In the genomic region with DNA sequence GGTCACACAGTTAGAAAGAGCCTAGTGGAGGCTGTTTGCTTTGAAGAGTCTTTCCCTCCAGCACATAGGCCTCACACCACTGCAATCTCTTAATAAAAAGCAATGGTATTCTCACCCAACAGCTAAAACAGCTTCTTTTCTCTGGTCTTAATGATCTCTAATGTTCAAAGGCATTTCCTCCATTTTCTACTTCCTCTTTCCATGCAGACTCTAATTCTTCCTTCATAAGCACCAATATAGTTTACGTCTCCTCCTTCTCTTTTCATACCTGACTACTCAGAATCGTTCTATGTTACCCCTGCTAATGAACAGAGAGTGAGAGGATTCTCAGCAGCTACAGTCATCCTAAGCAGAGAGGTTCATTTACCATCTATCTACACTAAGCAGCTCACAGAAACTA, we compare ENCODE assay signal across 40 mouse cellular contexts. TPM values are rescaled to one million over a fixed set of nuclear protein-coding genes. Genes with fewer than 3 reads are reported as not detected.
"Had no signal": no experiment of that assay in that cellular context is flagged by ENCODE, and none has a peak within 500 bp of the region (broad histone marks: within the 10 kb centered on the region; RNA-seq: fewer than 3 reads in every experiment).

No protein-coding gene starts in this region.

- DNase-seq: gastrocnemius, adult 2 months; gastrocnemius, postnatal 10 days; gastrocnemius, postnatal 25 days; heart, adult 18-20 months; heart, postnatal 10 days; heart, postnatal 4 days; kidney, adult 11 months; kidney, adult 2 months; kidney, adult 9 months; kidney, postnatal 25 days; kidney, postnatal 4 days; layer of hippocampus, postnatal 36 days; liver; liver, embryonic 13.5 days had no signal

- H3K27me3 ChIP-seq: heart, embryonic 12.5 days; hindbrain, embryonic 13.5 days; hindbrain, embryonic 15.5 days; kidney, embryonic 15.5 days; limb, embryonic 12.5 days; liver, embryonic 13.5 days had no signal

- H3K36me3 ChIP-seq: heart, embryonic 10.5 days; heart, embryonic 12.5 days; hindbrain, embryonic 13.5 days; hindbrain, embryonic 15.5 days; kidney, embryonic 15.5 days; limb, embryonic 10.5 days; limb, embryonic 12.5 days; liver, embryonic 13.5 days had no signal

- H3K4me2 ChIP-seq: heart, embryonic 12.5 days; hindbrain, embryonic 13.5 days; hindbrain, embryonic 15.5 days; kidney, embryonic 15.5 days; limb, embryonic 12.5 days; liver, embryonic 11.5 days; liver, embryonic 13.5 days had no signal

- ATAC-seq: hindbrain, postnatal 0 days; intestine, embryonic 16.5 days had no signal

- H3K9ac ChIP-seq: heart, embryonic 12.5 days; hindbrain, embryonic 13.5 days; hindbrain, embryonic 15.5 days; kidney, embryonic 15.5 days; limb, embryonic 12.5 days; liver, embryonic 13.5 days had no signal

- H3K4me3 ChIP-seq: gastrocnemius, adult 2 months; heart, embryonic 10.5 days; heart, embryonic 12.5 days; hindbrain, embryonic 13.5 days; hindbrain, embryonic 15.5 days; kidney, embryonic 15.5 days; layer of hippocampus, adult 2 months; limb, embryonic 10.5 days; limb, embryonic 12.5 days; liver, embryonic 13.5 days had no signal

- H3K4me1 ChIP-seq: heart, embryonic 10.5 days; heart, embryonic 12.5 days; hindbrain, embryonic 13.5 days; hindbrain, embryonic 15.5 days; kidney, embryonic 15.5 days; limb, embryonic 10.5 days; limb, embryonic 12.5 days; liver, embryonic 13.5 days had no signal

- H3K9me3 ChIP-seq: heart, embryonic 10.5 days; heart, embryonic 12.5 days; hindbrain, embryonic 13.5 days; hindbrain, embryonic 15.5 days; kidney, embryonic 15.5 days; limb, embryonic 10.5 days; limb, embryonic 12.5 days; liver, embryonic 13.5 days had no signal

- H3K27ac ChIP-seq: gastrocnemius, adult 2 months; heart, embryonic 10.5 days; hindbrain, embryonic 13.5 days; hindbrain, embryonic 15.5 days; hindbrain, postnatal 0 days; kidney, embryonic 15.5 days; kidney, postnatal 0 days; layer of hippocampus, adult 2 months; limb, embryonic 10.5 days; limb, embryonic 12.5 days; liver, embryonic 13.5 days had no signal

RNA-seq across cellular contexts. Expression of a gene that starts 13.0 kb away (rescaled TPM):
- total RNA-seq: gastrocnemius, adult 2 months; gastrocnemius, postnatal 10 days; gastrocnemius, postnatal 25 days; gastrocnemius, postnatal 4 days; granulocyte monocyte progenitor cell, adult 5-6 weeks; heart, adult 18-20 months; heart, adult 8-10 months; heart, postnatal 10 days; heart, postnatal 25 days; heart, postnatal 4 days; hindbrain, postnatal 0 days; layer of hippocampus, adult 2 months; layer of hippocampus, postnatal 14 days; layer of hippocampus, postnatal 36 days; left cerebral cortex, adult 18-20 months; left cerebral cortex, adult 8-10 months; left cerebral cortex, postnatal 10 days; left cerebral cortex, postnatal 36 days had no signal
- polyA plus RNA-seq: heart, embryonic 10.5 days; heart, embryonic 12.5 days; heart, embryonic 14.5 days; heart, embryonic 16.5 days; hindbrain, embryonic 11.5 days; hindbrain, embryonic 13.5 days; hindbrain, embryonic 15.5 days; hindbrain, postnatal 0 days; intestine, embryonic 14.5 days; kidney, adult 2 months; kidney, embryonic 15.5 days; kidney, postnatal 0 days; limb, embryonic 10.5 days; limb, embryonic 12.5 days; limb, embryonic 14.5 days; liver, embryonic 11.5 days; liver, embryonic 13.5 days had no signal

RNA-seq across cellular contexts. Expression of a gene that starts 47.6 kb away (rescaled TPM):
- total RNA-seq: gastrocnemius, adult 2 months; gastrocnemius, postnatal 10 days; gastrocnemius, postnatal 25 days; gastrocnemius, postnatal 4 days; heart, adult 18-20 months; heart, adult 8-10 months; heart, postnatal 10 days; heart, postnatal 25 days; heart, postnatal 4 days; hindbrain, postnatal 0 days; layer of hippocampus, adult 2 months; layer of hippocampus, postnatal 14 days; layer of hippocampus, postnatal 36 days; left cerebral cortex, adult 18-20 months; left cerebral cortex, adult 8-10 months; left cerebral cortex, postnatal 10 days; left cerebral cortex, postnatal 36 days had no signal
- polyA plus RNA-seq: heart, embryonic 10.5 days; heart, embryonic 12.5 days; heart, embryonic 14.5 days; heart, embryonic 16.5 days; hindbrain, embryonic 11.5 days; hindbrain, embryonic 13.5 days; hindbrain, embryonic 15.5 days; hindbrain, postnatal 0 days; intestine, embryonic 14.5 days; intestine, embryonic 16.5 days; kidney, adult 2 months; kidney, embryonic 15.5 days; kidney, postnatal 0 days; limb, embryonic 10.5 days; limb, embryonic 12.5 days; limb, embryonic 14.5 days; liver, embryonic 11.5 days; liver, embryonic 13.5 days had no signal
